Mouse (Mus musculus) heart, embryonic 12.5 days (tissue): ENCODE results near the gene Hrh3. TPM values are rescaled to one million over a fixed set of nuclear protein-coding genes. Genes with fewer than 3 reads are reported as not detected.
A peak's percentile ranks its signal among the peaks of the same experiment; 100 is the strongest.

Source experiments
- ATAC-seq: fragments of 200-750 bp; cut with Nextera tagmentation; 2 replicates; pipeline ENCODE4 v1.8.0; 2017; ENCODE audit warnings: moderate TSS enrichment, moderate library complexity; ENCODE audit not compliant: insufficient number of reproducible peaks, low FRiP score
- H3K27ac ChIP-seq: fragments of 300-500 bp; sonication (generic); 2 replicates; pipeline ENCODE4 v1.5.1; 2016; ENCODE audit warnings: mild to moderate bottlenecking, moderate library complexity; ENCODE audit not compliant: poor library complexity, severe bottlenecking
- H3K27me3 ChIP-seq: fragments of 300-500 bp; sonication (generic); replicated peaks from 2 replicates; pipeline ENCODE4 v1.6.1; 2016; ENCODE audit warnings: mild to moderate bottlenecking, moderate library complexity
- H3K36me3 ChIP-seq: fragments of 300-500 bp; sonication (generic); 2 replicates; pipeline ENCODE4 v1.6.1; 2016; ENCODE audit warnings: mild to moderate bottlenecking, moderate library complexity
- H3K4me1 ChIP-seq: fragments of 300-500 bp; sonication (generic); replicated peaks from 2 replicates; pipeline ENCODE4 v1.6.1; 2016; ENCODE audit warnings: mild to moderate bottlenecking
- H3K4me2 ChIP-seq: fragments of 300-500 bp; sonication (generic); 2 replicates; pipeline ENCODE4 v1.6.1; 2016; ENCODE audit warnings: mild to moderate bottlenecking, moderate library complexity
- H3K4me3 ChIP-seq: fragments of 300-500 bp; sonication (generic); 2 replicates; pipeline ENCODE4 v1.5.1; 2016; ENCODE audit warnings: mild to moderate bottlenecking
- H3K9ac ChIP-seq: fragments of 300-500 bp; sonication (generic); 2 replicates; pipeline ENCODE4 v1.6.1; 2016; ENCODE audit warnings: mild to moderate bottlenecking, moderate library complexity
- H3K9me3 ChIP-seq: fragments of 300-500 bp; sonication (generic); replicated peaks from 2 replicates; pipeline ENCODE4 v1.6.1; 2016; ENCODE audit warnings: mild to moderate bottlenecking, moderate library complexity
- WGBS: fragments of 180-500 bp; shearing (Covaris S2); methylation state at CpG from one replicate; pipeline ENCODE4 v1.1.7; 2016; 5-methylcytosine and 5-hydroxymethylcytosine counted together
- polyA plus RNA-seq: library from polyadenylated mRNA; unstranded; fragments of >200 nt; fragmentation: Nextera tagmentation; extraction: Ambion mirVana; gene quantifications from 2 replicates; pipeline ENCODE4 v1.2.1, GENCODE M21; 2016

Hrh3 gene
- polyA plus RNA-seq, 1 experiment from 2014 or later = not detected

- H3K4me2 ChIP-seq = no peak overlapping the region
- no peak overlapping the region for H3K27ac ChIP-seq
- no peaks in the 10 kb centered on the region; the same call in 1 of the 2 replicates for H3K9me3 ChIP-seq
- peaks cover 46% of the 10 kb centered on the region for H3K36me3 ChIP-seq
- H3K9ac ChIP-seq = no peak overlapping the region
- WGBS = 63% methylated on average over 16 of the region's 16 CpGs
- H3K4me1 ChIP-seq = no peaks in the 10 kb centered on the region
- no peak overlapping the region for H3K4me3 ChIP-seq
- peaks cover 5% of the 10 kb centered on the region; the same call in 1 of the 2 replicates for H3K27me3 ChIP-seq
- ATAC-seq = no peak
Observed at GRCm38 (mm10) chr2:180085926-180086636, 18.2 kb downstream of the Hrh3 start.

GRCm38 (mm10) chr2:180084565-180084964 lies 19.7 kb downstream of the Hrh3 start:
- Histone ChIP-seq H3K4me1 (no peaks in the 10 kb centered on the region), H3K9ac (no peak overlapping the region), H3K4me3 (no peak overlapping the region), H3K27me3 (no peaks in the 10 kb centered on the region), H3K9me3 (no peaks in the 10 kb centered on the region; the same call in 1 of the 2 replicates), H3K27ac (no peak overlapping the region), H3K4me2 (no peak overlapping the region), H3K36me3 (peaks cover 51% of the 10 kb centered on the region)
- ATAC-seq = no peak
- 34% methylated on average over 3 of the region's 3 CpGs for WGBS

GRCm38 (mm10) chr2:180083063-180083462 lies 21.2 kb downstream of the Hrh3 start:
- Histone ChIP-seq H3K27ac (no peak overlapping the region), H3K4me2 (no peak overlapping the region), H3K9ac (no peak overlapping the region), H3K4me3 (no peak overlapping the region), H3K9me3 (no peaks in the 10 kb centered on the region; the same call in 1 of the 2 replicates), H3K4me1 (no peaks in the 10 kb centered on the region), H3K27me3 (no peaks in the 10 kb centered on the region), H3K36me3 (peaks cover 57% of the 10 kb centered on the region)
- ATAC-seq = no peak
- 88% methylated on average over 10 of the region's 10 CpGs for WGBS

DNA sequence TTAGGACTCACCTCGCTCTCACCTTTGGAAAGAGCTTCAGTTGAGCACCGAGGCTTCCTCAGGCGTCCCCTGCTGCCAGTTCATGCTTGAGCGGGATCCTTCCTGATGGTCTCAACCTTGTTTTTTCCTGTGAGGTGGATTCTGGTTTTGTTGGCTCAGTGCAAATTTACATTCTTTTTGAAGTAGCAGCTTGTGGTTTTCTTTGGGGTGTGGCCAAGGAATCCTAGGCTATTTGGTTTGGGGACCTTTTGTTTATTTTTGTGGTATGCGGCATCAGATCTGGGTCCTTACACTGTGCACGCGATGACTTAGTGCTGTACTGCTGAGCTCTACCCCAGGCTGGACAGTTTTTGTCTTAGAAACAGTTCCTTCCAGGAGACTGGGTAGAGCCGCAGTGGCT lies 23.6 kb downstream of the Hrh3 start:
- H3K9me3 ChIP-seq = no peaks in the 10 kb centered on the region
- ATAC-seq = no peak
- H3K4me1 ChIP-seq = no peaks in the 10 kb centered on the region
- no peak overlapping the region for H3K27ac ChIP-seq
- H3K4me3 ChIP-seq = no peak overlapping the region
- H3K4me2 ChIP-seq = no peak overlapping the region
- no peaks in the 10 kb centered on the region for H3K27me3 ChIP-seq
- H3K36me3 ChIP-seq = peaks cover 52% of the 10 kb centered on the region
- WGBS = 87% methylated on average over 8 of the region's 8 CpGs
- no peak overlapping the region for H3K9ac ChIP-seq

DNA sequence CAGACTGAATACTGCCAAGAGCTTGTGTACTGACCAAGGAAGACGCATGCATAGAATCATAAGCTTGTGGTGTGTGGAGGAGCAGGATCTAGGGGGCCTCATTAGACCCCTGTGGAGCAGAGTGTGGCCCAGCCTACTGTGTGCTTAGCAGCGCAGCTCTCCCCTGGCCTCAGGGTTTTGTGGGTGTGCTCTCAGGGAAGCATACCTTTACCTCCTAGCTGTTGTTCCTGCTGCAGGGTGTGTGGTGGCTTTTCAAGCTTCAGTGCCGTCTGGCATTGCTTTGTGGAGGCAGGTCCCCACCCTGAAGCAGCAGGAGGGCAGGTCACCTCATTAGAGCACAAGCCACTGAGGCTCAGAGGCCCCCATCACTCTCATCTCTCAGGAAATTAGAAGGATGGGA lies 26.7 kb downstream of the Hrh3 start:
- 76% methylated on average over 3 of the region's 3 CpGs for WGBS
- H3K9ac ChIP-seq = 0 out of 2 replicates have a peak overlapping the region, but pooled peaks have one; percentile 39
- no peaks in the 10 kb centered on the region for H3K9me3 ChIP-seq
- no peak overlapping the region for H3K27ac ChIP-seq
- ATAC-seq = no peak
- H3K4me2 ChIP-seq = no peak overlapping the region
- peaks cover 43% of the 10 kb centered on the region for H3K36me3 ChIP-seq
- no peak overlapping the region for H3K4me3 ChIP-seq
- no peaks in the 10 kb centered on the region for H3K27me3 ChIP-seq
- no peaks in the 10 kb centered on the region for H3K4me1 ChIP-seq

GRCm38 (mm10) chr2:180072886-180073285 lies 31.4 kb downstream of the Hrh3 start:
- 85% methylated on average over 7 of the region's 7 CpGs for WGBS
- H3K4me2 ChIP-seq = no peak overlapping the region

DNA sequence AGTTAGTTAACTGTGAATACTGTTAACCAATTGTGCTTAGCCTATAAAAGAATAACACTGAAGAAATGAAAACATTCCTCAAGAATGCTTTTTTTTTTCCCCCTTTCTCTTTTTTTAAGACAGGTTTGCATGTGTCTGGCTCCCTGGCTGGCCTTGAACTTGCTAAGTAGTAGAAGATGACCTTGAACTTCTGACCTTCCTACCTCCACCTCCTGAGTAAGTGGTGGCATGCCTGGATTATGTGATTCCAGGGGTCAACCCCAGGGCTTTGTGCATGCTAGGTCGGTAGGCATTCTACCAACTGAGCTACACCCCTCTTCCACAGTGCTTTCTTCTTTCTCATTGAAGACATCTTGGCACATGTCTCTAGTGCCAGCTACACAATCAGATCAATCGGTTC lies 32.6 kb downstream of the Hrh3 start:
- no peaks in the 10 kb centered on the region for H3K9me3 ChIP-seq
- H3K27ac ChIP-seq = no peak overlapping the region
- 80% methylated on average over 2 of the region's 2 CpGs for WGBS
- H3K36me3 ChIP-seq = peaks cover 36% of the 10 kb centered on the region
- H3K4me3 ChIP-seq = no peak overlapping the region
- H3K4me1 ChIP-seq = peaks cover 8% of the 10 kb centered on the region
- ATAC-seq = no peak
- H3K27me3 ChIP-seq = no peaks in the 10 kb centered on the region
- no peak overlapping the region for H3K9ac ChIP-seq
- H3K4me2 ChIP-seq = no peak overlapping the region

More at GRCm38 (mm10) chr2:180072886-180073285, 31.4 kb downstream of the Hrh3 start:
- no peaks in the 10 kb centered on the region for H3K27me3 ChIP-seq
- peaks cover 8% of the 10 kb centered on the region for H3K4me1 ChIP-seq
- H3K9ac ChIP-seq = no peak overlapping the region
- H3K9me3 ChIP-seq = no peaks in the 10 kb centered on the region
- H3K27ac ChIP-seq = no peak overlapping the region
- peaks cover 35% of the 10 kb centered on the region for H3K36me3 ChIP-seq
- no peak for ATAC-seq
- H3K4me3 ChIP-seq = no peak overlapping the region

DNA sequence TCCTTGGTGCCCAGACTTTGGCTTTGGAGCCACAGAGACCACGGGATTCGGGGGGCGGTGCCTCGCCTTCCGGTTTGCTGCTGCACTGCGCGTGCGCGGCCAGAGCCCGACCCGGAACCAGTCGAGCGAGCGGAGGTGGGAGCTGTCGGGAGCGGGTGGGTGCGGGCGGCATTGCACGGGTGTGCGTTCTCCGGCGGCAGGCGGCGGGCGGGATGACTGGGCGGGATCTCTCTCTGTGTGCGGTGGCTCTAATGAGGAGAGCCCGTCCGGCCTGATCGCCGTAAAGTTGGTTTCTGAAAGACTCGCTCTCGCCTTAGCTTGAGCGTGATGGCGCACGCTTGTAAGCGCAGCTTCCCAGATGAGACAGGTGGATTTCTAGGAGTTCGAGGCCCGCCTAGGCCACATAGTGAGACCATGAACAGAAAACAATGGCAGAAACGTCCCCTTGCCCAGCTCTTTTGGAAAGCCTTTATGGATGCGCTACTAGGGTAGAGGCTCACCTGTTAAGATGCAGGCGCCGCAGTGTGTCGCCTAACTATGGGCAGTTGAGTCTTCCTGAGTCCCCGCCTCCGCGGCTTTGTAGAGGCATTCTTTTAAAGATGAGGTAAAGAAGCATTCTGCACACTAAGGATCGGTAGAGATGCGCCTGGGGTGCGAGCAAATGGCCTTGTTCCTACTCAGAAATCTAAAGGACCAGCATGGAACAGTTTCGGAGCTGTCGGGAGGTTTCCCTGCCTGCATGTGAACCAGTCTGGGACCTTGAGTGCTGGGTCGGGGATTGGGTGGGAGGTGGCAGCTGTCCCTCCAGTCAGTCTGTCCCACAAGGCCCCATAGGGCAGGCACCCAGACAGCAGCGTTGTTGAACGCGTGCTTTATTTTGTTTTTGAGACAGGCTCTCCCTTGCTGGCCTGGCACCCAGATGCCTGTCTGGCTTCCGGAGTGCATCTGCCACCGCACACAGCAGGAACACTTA lies 33.5 kb downstream of the Hrh3 start, which contains the start of gene Mtg2:
Mtg2 (plus strand) TSS at position 108 of the 973 bp plus-strand sequence.
- H3K27ac ChIP-seq = 0 out of 2 replicates have a peak within 1 kb of the TSS, but pooled peaks have one; percentile 25
- 6% methylated on average over 56 of the region's 58 CpGs for WGBS
- H3K4me3 ChIP-seq = peak within 1 kb of the TSS; percentile 69
- H3K27me3 ChIP-seq = no peaks in the 10 kb centered on the region
- no peaks in the 10 kb centered on the region for H3K9me3 ChIP-seq
- peak; percentile 96 for ATAC-seq
- H3K4me1 ChIP-seq = peaks cover 8% of the 10 kb centered on the region
- peak within 1 kb of the TSS; percentile 79 for H3K9ac ChIP-seq
- H3K4me2 ChIP-seq = peak within 1 kb of the TSS; percentile 74
- peaks cover 36% of the 10 kb centered on the region for H3K36me3 ChIP-seq

DNA sequence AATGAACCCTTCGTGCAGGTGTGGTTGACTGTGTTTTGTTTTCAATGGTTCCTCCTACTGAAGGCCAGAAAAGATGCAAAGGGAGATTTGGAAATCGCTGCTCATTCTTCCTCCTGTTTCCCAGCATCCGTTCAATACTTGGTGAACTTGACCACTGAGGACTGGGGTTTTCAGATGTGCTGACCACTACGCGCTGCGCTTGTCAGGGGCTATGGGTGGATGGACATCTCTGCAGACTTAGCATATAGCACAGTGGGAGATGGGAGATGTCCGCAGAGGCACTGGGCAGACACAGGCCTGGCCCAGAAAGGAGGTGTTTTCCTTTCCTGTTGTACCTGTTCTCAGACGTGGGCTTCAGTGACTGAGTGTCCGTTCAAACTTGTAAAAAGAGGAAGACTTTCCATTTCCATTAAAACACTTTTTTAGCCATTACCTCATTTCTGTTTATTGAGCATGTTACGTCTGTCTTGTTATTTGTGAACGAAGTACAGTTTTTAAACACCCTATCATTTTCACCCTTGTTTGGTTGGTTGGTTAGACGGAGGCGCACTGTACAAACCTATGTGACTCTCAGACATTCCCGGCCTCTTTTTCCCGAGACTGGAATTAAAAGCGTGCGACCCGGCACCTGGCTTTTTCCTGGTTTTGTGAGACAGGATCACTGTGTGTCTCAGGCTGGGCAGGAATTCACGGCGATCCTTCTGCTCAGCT lies 34.4 kb downstream of the Hrh3 start:
- Histone ChIP-seq H3K4me3 (peak overlapping the region; percentile 69), H3K4me2 (peak overlapping the region; percentile 74), H3K9ac (peak overlapping the region; percentile 79), H3K36me3 (peaks cover 36% of the 10 kb centered on the region), H3K27me3 (no peaks in the 10 kb centered on the region), H3K4me1 (peaks cover 8% of the 10 kb centered on the region), H3K9me3 (no peaks in the 10 kb centered on the region), H3K27ac (0 out of 2 replicates have a peak overlapping the region, but pooled peaks have one; percentile 25)
- ATAC-seq = peak; percentile 71
- WGBS = 33% methylated on average over 20 of the region's 20 CpGs

DNA sequence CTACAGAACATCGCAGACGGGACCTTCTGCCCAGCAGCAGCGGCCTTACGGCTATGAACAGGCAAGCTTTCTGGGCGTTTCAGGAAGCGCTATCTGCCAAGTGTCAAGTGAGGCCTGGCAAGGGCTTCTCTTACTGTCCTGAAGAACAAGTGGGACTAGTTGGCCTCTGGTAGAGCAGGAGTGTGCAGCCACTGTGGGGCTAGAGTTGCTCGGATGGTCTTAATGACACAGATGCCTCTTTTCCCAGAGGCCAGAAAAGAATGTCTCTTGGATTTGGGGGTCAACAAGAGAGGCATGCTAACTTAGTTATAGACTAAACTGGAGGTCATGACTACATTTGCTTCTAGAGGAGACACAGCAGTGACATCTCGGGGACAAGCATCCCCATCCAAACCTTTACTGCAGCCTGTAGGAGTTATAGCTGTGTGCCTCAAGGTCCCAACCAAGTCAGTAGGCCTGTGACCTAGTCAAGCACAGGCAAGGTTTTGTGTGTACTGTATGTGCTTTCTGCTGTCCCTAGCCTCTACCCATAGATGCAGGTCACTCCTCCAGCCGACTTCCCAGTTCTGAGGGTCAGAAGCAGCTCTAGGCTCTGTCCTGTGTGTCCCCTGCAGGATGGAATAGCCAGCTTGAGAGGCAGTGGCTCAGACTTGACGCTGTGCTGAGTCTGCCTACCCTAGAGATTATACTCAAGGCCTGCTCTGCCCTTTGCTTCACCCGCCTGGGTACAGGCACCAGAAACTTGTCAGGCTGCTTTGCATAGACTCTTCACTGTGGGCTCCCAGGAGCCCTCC lies 40.8 kb downstream of the Hrh3 start:
- no peaks in the 10 kb centered on the region for H3K9me3 ChIP-seq
- H3K27ac ChIP-seq = no peak overlapping the region
- H3K4me1 ChIP-seq = no peaks in the 10 kb centered on the region
- 92% methylated on average over 11 of the region's 11 CpGs for WGBS
- no peak overlapping the region for H3K4me2 ChIP-seq
- no peak overlapping the region for H3K9ac ChIP-seq
- no peak for ATAC-seq
- H3K27me3 ChIP-seq = no peaks in the 10 kb centered on the region
- H3K4me3 ChIP-seq = no peak overlapping the region
- H3K36me3 ChIP-seq = peaks cover 70% of the 10 kb centered on the region
